Mouse (Mus musculus): ENCODE data around the gene Apbb2. TPM values are rescaled to one million over a fixed set of nuclear protein-coding genes. Genes with fewer than 3 reads are reported as not detected.

The Apbb2 gene
- total and polyA plus RNA-seq, 3 experiments = 0.34 to 0.40 (median 0.34) TPM

- Histone ChIP-seq H3K9me3 (replicated peaks; ENCODE audit: low read length) (peaks cover 12% of the 10 kb centered on the region), H3K4me1 (ENCODE audit: control insufficient read depth in 1 of 2, insufficient read depth in 2 of 2) (no peaks in the 10 kb centered on the region), H3K27ac (ENCODE audit: insufficient read depth, low read depth) (no peak overlapping the region), H3K36me3 (replicated peaks in 1 of 2; ENCODE audit: control insufficient read depth in 1 of 2, insufficient read depth in 1 of 2, low read length in 1 of 2) (no peaks in the 10 kb centered on the region), H3K79me2 (replicated peaks; ENCODE audit: control insufficient read depth, extremely low read depth, insufficient read depth, poor library complexity, severe bottlenecking) (no peaks in the 10 kb centered on the region), H3K4me2 (ENCODE audit: insufficient read depth, low read depth, poor library complexity, severe bottlenecking) (no peak overlapping the region), H3K4me3 (replicated peaks in 1 of 3; ENCODE audit: low read depth in 2 of 3, low read length in 2 of 3, poor library complexity in 1 of 3) (no peak overlapping the region), H3K9ac (ENCODE audit: insufficient read depth, low read depth) (no peak overlapping the region), H3K27me3 (replicated peaks) (no peaks in the 10 kb centered on the region)
- dilution Hi-C loops (cut with MboI; ENCODE audit: extremely low pct_ligation_motif_present, extremely low pct_unique_long_range_greater_than_20kb, low sequenced_read_pairs) (no loop called here), in situ Hi-C loops (cut with MboI; ENCODE audit: low pct_ligation_motif_present, low pct_unique_long_range_greater_than_20kb, low sequenced_read_pairs) (no loop called here)
- no peak for DNase-seq (ENCODE audit: extremely low read depth)
- TF ChIP-seq CTCF (conservative IDR thresholded peaks at IDR 0.05 in 1 of 2, IDR thresholded peaks at IDR 0.05 in 1 of 2; ENCODE audit: low read depth in 2 of 2, low read length in 2 of 2) = no peak
- no peak for TF ChIP-seq PAX5 (IDR thresholded peaks at IDR 0.05; ENCODE audit: low read length)
- no peak for TF ChIP-seq POLR2AphosphoS2 (IDR thresholded peaks at IDR 0.05; ENCODE audit: low read depth, low read length)
- TF ChIP-seq KAT2A (IDR thresholded peaks at IDR 0.05; ENCODE audit: insufficient replicate concordance, low read length) = no peak
- no peak for TF ChIP-seq USF2 (conservative IDR thresholded peaks at IDR 0.05; ENCODE audit: low read depth, low read length)
- TF ChIP-seq IRF4 (IDR thresholded peaks at IDR 0.05; ENCODE audit: low read depth, low read length) = no peak
- no peak for TF ChIP-seq UBTF (IDR thresholded peaks at IDR 0.05; ENCODE audit: low read depth, low read length)
- TF ChIP-seq SIN3A (IDR thresholded peaks at IDR 0.05; ENCODE audit: low read length) = no peak
- TF ChIP-seq ETS1 (conservative IDR thresholded peaks at IDR 0.05; ENCODE audit: low read depth, low read length) = no peak
- TF ChIP-seq RCOR1 (conservative IDR thresholded peaks at IDR 0.05; ENCODE audit: low read depth, low read length) = no peak
These were observed 3.6 kb downstream of the Apbb2 start for GRCm38 (mm10) chr5:66614940-66615339.

- H3K27ac ChIP-seq (ENCODE audit: insufficient read depth, low read depth) = no peak overlapping the region
- dilution Hi-C loops (cut with MboI; ENCODE audit: extremely low pct_ligation_motif_present, extremely low pct_unique_long_range_greater_than_20kb, low sequenced_read_pairs) = no loop called here
- peaks cover 9% of the 10 kb centered on the region for H3K9me3 ChIP-seq (replicated peaks; ENCODE audit: low read length)
These were observed 4.9 kb downstream of the Apbb2 start for GRCm38 (mm10) chr5:66613725-66614124.

GRCm38 (mm10) chr5:66612964-66613363, 5.6 kb downstream of the Apbb2 start:
- Histone ChIP-seq H3K27ac (ENCODE audit: insufficient read depth, low read depth) (no peak overlapping the region), H3K79me2 (replicated peaks; ENCODE audit: control insufficient read depth, extremely low read depth, insufficient read depth, poor library complexity, severe bottlenecking) (no peaks in the 10 kb centered on the region), H3K4me1 (ENCODE audit: control insufficient read depth in 1 of 2, insufficient read depth in 2 of 2) (no peaks in the 10 kb centered on the region), H3K9ac (ENCODE audit: insufficient read depth, low read depth) (no peak overlapping the region), H3K9me3 (replicated peaks; ENCODE audit: low read length) (peaks cover 1% of the 10 kb centered on the region), H3K36me3 (replicated peaks in 1 of 2; ENCODE audit: control insufficient read depth in 1 of 2, insufficient read depth in 1 of 2, low read length in 1 of 2) (no peaks in the 10 kb centered on the region), H3K4me2 (ENCODE audit: insufficient read depth, low read depth, poor library complexity, severe bottlenecking) (no peak overlapping the region), H3K4me3 (replicated peaks in 1 of 3; ENCODE audit: low read depth in 2 of 3, low read length in 2 of 3, poor library complexity in 1 of 3) (no peak overlapping the region), H3K27me3 (replicated peaks) (no peaks in the 10 kb centered on the region)
- TF ChIP-seq SIN3A (IDR thresholded peaks at IDR 0.05; ENCODE audit: low read length) = no peak
- no peak for TF ChIP-seq UBTF (IDR thresholded peaks at IDR 0.05; ENCODE audit: low read depth, low read length)
- no peak for TF ChIP-seq POLR2A (IDR thresholded peaks at IDR 0.05; ENCODE audit: low read depth, low read length)
- no peak for TF ChIP-seq CHD2 (IDR thresholded peaks at IDR 0.05; ENCODE audit: low read length)
- TF ChIP-seq MXI1 (IDR thresholded peaks at IDR 0.05; ENCODE audit: low read depth, low read length) = no peak
- no peak for TF ChIP-seq NRF1 (IDR thresholded peaks at IDR 0.05; ENCODE audit: low read depth, low read length)
- no peak for TF ChIP-seq MEF2A (IDR thresholded peaks at IDR 0.05; ENCODE audit: borderline replicate concordance, low read depth, low read length)
- no peak for TF ChIP-seq BHLHE40 (IDR thresholded peaks at IDR 0.05; ENCODE audit: low read depth, low read length)
- TF ChIP-seq JUND (conservative IDR thresholded peaks at IDR 0.05; ENCODE audit: low read depth, low read length) = no peak
- TF ChIP-seq JUN (IDR thresholded peaks at IDR 0.05; ENCODE audit: insufficient read depth, low read depth, low read length) = no peak
- TF ChIP-seq TBP (conservative IDR thresholded peaks at IDR 0.05; ENCODE audit: low read depth, low read length) = no peak
- TF ChIP-seq PAX5 (IDR thresholded peaks at IDR 0.05; ENCODE audit: low read length) = no peak
- no peak for TF ChIP-seq GABPA (IDR thresholded peaks at IDR 0.05; ENCODE audit: insufficient replicate concordance, low read depth, low read length)
- TF ChIP-seq SMC3 (IDR thresholded peaks at IDR 0.05; ENCODE audit: low read depth, low read length) = no peak
- in situ Hi-C loops (cut with MboI; ENCODE audit: low pct_ligation_motif_present, low pct_unique_long_range_greater_than_20kb, low sequenced_read_pairs) (no loop called here), dilution Hi-C loops (cut with MboI; ENCODE audit: extremely low pct_ligation_motif_present, extremely low pct_unique_long_range_greater_than_20kb, low sequenced_read_pairs) (no loop called here)
- no peak for DNase-seq (ENCODE audit: extremely low read depth)

More at GRCm38 (mm10) chr5:66613725-66614124, 4.9 kb downstream of the Apbb2 start:
- Histone ChIP-seq H3K4me2 (ENCODE audit: insufficient read depth, low read depth, poor library complexity, severe bottlenecking) (no peak overlapping the region), H3K4me3 (replicated peaks in 1 of 3; ENCODE audit: low read depth in 2 of 3, low read length in 2 of 3, poor library complexity in 1 of 3) (no peak overlapping the region), H3K36me3 (replicated peaks in 1 of 2; ENCODE audit: control insufficient read depth in 1 of 2, insufficient read depth in 1 of 2, low read length in 1 of 2) (no peaks in the 10 kb centered on the region), H3K79me2 (replicated peaks; ENCODE audit: control insufficient read depth, extremely low read depth, insufficient read depth, poor library complexity, severe bottlenecking) (no peaks in the 10 kb centered on the region), H3K9ac (ENCODE audit: insufficient read depth, low read depth) (no peak overlapping the region), H3K27me3 (replicated peaks) (no peaks in the 10 kb centered on the region), H3K4me1 (ENCODE audit: control insufficient read depth in 1 of 2, insufficient read depth in 2 of 2) (no peaks in the 10 kb centered on the region)
- TF ChIP-seq RCOR1 (conservative IDR thresholded peaks at IDR 0.05; ENCODE audit: low read depth, low read length) (no peak), BHLHE40 (IDR thresholded peaks at IDR 0.05; ENCODE audit: low read depth, low read length) (no peak), KAT2A (IDR thresholded peaks at IDR 0.05; ENCODE audit: insufficient replicate concordance, low read length) (no peak), JUN (IDR thresholded peaks at IDR 0.05; ENCODE audit: insufficient read depth, low read depth, low read length) (no peak), IRF4 (IDR thresholded peaks at IDR 0.05; ENCODE audit: low read depth, low read length) (no peak)
- no peak for DNase-seq (ENCODE audit: extremely low read depth)
- in situ Hi-C loops (cut with MboI; ENCODE audit: low pct_ligation_motif_present, low pct_unique_long_range_greater_than_20kb, low sequenced_read_pairs) = no loop called here

Data from CH12.LX (cell line).